Mouse (Mus musculus) liver, embryonic 11.5 days (tissue): ENCODE results near the gene Foxn3. TPM values are rescaled to one million over a fixed set of nuclear protein-coding genes. Genes with fewer than 3 reads are reported as not detected.
A peak's percentile ranks its signal among the peaks of the same experiment; 100 is the strongest.

Experiments used
- ATAC-seq: fragments of 200-750 bp; cut with Nextera tagmentation; replicated peaks from 2 replicates; pipeline ENCODE4 v1.8.0; 2017; ENCODE audit warnings: moderate number of reproducible peaks, mild to moderate bottlenecking, moderate TSS enrichment, moderate library complexity; ENCODE audit not compliant: low FRiP score
- DNase-seq: peaks from one replicate; pipeline ENCODE4 v3.0.0-alpha.2; 2017; ENCODE audit warnings: low spot score
- H3K27ac ChIP-seq: fragments of 300-500 bp; sonication (generic); 2 replicates; pipeline ENCODE4 v1.5.1; 2014; ENCODE audit warnings: mild to moderate bottlenecking, low read depth, low read length, control low read depth
- H3K27me3 ChIP-seq: fragments of 300-500 bp; sonication (generic); replicated peaks from 2 replicates; pipeline ENCODE4 v1.6.1; 2014; ENCODE audit warnings: low read length, mixed read lengths; ENCODE audit not compliant: control insufficient read depth, insufficient read depth
- H3K36me3 ChIP-seq: fragments of 300-500 bp; sonication (generic); 2 replicates; pipeline ENCODE4 v1.6.1; 2014; ENCODE audit warnings: mild to moderate bottlenecking, low read length, moderate library complexity, mixed read lengths; ENCODE audit not compliant: control insufficient read depth, insufficient read depth
- H3K4me1 ChIP-seq: fragments of 300-500 bp; sonication (generic); replicated peaks from 2 replicates; pipeline ENCODE4 v1.6.1; 2014; ENCODE audit warnings: low read length, mixed read lengths; ENCODE audit not compliant: control insufficient read depth, insufficient read depth
- H3K4me2 ChIP-seq: fragments of 300-500 bp; sonication (generic); 2 replicates; pipeline ENCODE4 v1.6.1; 2014; ENCODE audit warnings: mild to moderate bottlenecking, control low read depth, moderate library complexity
- H3K4me3 ChIP-seq: fragments of 300-500 bp; sonication (generic); 2 replicates; pipeline ENCODE4 v1.5.1; 2014; ENCODE audit warnings: low read depth, low read length, control low read depth
- H3K9ac ChIP-seq: fragments of 300-500 bp; sonication (generic); 2 replicates; pipeline ENCODE4 v1.6.1; 2014; ENCODE audit warnings: low read depth, low read length, control low read depth
- H3K9me3 ChIP-seq: fragments of 300-500 bp; sonication (generic); 2 replicates; pipeline ENCODE4 v1.6.1; 2016; ENCODE audit warnings: low read length, inconsistent platforms, mixed read lengths; ENCODE audit not compliant: control insufficient read depth
- WGBS: fragments of 180-500 bp; shearing (Covaris S2); extraction: QIAGEN DNeasy Blood & Tissue Kit; methylation state at CpG from one replicate; pipeline ENCODE4 v1.1.7; 2014; 5-methylcytosine and 5-hydroxymethylcytosine counted together
- polyA plus RNA-seq: library from polyadenylated mRNA; unstranded; fragments of >200 nt; fragmentation: Nextera tagmentation; extraction: Ambion mirVana; gene quantifications from 2 replicates; pipeline ENCODE4 v1.2.1, GENCODE M21; 2014

Foxn3 gene
- polyA plus RNA-seq, 1 experiment from 2014 or later = 52.7 TPM

- H3K27me3 ChIP-seq = no peaks in the 10 kb centered on the region
- no peaks in the 10 kb centered on the region for H3K9me3 ChIP-seq
- ATAC-seq = no peak
- no peak overlapping the region for H3K4me3 ChIP-seq
- H3K27ac ChIP-seq = no peak overlapping the region
- WGBS = 55% methylated on average over 12 of the region's 12 CpGs
- no peak for DNase-seq
- H3K9ac ChIP-seq = no peak overlapping the region
- no peak overlapping the region for H3K4me2 ChIP-seq
- H3K36me3 ChIP-seq = no peaks in the 10 kb centered on the region
- peaks cover 15% of the 10 kb centered on the region for H3K4me1 ChIP-seq
Measured at GRCm38 (mm10) chr12:99336349-99337170, 226.8 kb downstream of the Foxn3 start.

DNA sequence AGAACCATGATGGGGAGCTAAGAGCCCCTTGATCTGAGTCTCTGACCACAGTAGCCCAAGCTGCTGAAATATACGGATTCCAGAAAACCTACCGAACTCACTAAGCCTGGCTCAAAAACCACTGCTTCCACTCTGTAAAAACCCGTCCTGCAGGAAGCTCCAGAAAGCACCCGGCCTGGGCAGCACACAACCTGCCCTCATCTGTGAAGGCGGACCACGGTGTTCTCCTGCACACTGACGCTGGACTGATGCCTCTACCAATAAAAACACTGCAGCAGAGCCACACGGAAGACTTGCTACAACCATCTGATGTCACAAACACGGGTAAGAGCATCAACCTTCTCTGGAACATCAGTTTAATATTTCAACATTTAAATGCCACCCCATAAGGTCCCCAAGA is 227.8 kb downstream of the Foxn3 start:
- Histone ChIP-seq H3K36me3 (no peaks in the 10 kb centered on the region), H3K9ac (no peak overlapping the region), H3K4me3 (no peak overlapping the region), H3K27me3 (no peaks in the 10 kb centered on the region), H3K27ac (no peak overlapping the region), H3K9me3 (no peaks in the 10 kb centered on the region), H3K4me2 (no peak overlapping the region), H3K4me1 (peaks cover 24% of the 10 kb centered on the region)
- 84% methylated on average over 9 of the region's 9 CpGs for WGBS
- ATAC-seq (no peak), DNase-seq (no peak)

- Histone ChIP-seq H3K4me1 (peaks cover 31% of the 10 kb centered on the region), H3K4me3 (no peak overlapping the region), H3K9me3 (no peaks in the 10 kb centered on the region), H3K27me3 (no peaks in the 10 kb centered on the region), H3K4me2 (no peak overlapping the region), H3K36me3 (no peaks in the 10 kb centered on the region), H3K9ac (no peak overlapping the region), H3K27ac (no peak overlapping the region)
- ATAC-seq = no peak
- 85% methylated on average over 9 of the region's 9 CpGs for WGBS
- DNase-seq = no peak
Measured at GRCm38 (mm10) chr12:99334026-99334425, 229.4 kb downstream of the Foxn3 start.

DNA sequence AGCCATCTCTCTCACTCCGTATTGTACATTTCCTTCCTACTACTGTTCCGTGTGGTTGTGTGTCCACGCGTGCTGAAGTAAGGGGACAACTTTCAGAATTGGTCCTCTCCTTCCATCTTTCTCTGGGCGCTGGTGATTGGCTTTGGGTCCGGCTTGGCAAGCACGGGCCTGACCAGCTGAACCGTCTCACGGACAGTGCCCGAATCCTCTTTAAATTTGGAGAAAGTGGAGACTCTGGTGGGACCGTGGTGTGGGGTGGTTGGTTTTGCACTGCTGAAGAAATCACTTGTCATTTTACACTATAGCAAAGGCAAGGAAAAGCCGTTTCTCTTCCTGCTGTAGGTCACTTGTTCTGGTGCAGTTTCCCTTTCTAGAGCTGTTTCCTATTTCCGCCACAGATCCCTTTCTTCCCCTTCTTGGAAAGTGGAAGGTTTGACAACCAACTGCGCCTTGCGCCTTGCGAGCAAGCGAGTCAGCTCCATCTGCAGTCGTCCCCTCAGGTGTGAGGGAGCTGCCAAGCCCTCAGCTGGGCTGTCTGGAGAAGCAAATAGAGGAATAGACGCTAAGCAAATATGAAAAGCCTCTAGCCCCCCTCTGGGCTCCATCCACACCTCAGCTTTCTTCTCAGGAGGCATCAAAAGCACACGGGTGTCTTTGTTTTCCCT is 229.9 kb downstream of the Foxn3 start:
- Histone ChIP-seq H3K36me3 (no peaks in the 10 kb centered on the region), H3K9me3 (no peaks in the 10 kb centered on the region), H3K4me1 (peaks cover 37% of the 10 kb centered on the region), H3K4me3 (no peak overlapping the region), H3K27ac (no peak overlapping the region), H3K9ac (no peak overlapping the region), H3K4me2 (no peak overlapping the region), H3K27me3 (no peaks in the 10 kb centered on the region)
- ATAC-seq (no peak), DNase-seq (no peak)
- 76% methylated on average over 20 of the region's 20 CpGs for WGBS

DNA sequence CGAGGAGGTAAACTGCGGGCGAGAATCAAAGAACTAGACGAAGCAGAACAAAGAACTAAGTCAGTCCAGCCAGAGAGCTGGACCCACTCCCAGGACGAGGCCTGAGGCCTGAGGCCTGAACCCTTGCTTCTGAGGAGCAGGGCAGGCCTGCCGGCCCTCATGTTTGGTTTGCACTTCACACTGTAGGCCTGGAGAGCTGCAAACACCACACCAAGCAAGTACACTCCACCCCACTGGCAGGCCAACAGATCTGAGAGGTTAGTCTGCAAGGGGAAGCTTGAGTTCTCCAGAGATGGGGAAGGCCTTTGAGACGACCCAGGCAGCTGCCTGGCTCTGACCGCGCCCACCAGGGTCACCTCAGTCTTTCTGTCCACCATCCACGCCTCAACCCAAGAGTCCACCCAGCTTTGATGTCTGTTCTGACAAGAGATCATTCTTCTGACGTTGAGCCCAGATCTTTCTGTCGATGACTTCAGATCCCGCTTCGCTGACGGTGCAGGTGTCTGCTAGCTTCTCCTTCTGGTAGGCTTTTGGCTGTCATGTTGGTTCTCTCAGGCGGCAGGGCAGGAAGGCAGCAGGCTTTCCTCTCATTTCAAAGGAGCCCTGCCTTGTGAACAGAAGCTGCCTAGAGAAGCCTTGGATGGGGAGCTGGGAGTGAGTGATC is 231.1 kb downstream of the Foxn3 start:
- peak overlapping the region; percentile 53 for H3K27ac ChIP-seq
- 71% methylated on average over 16 of the region's 16 CpGs for WGBS
- ATAC-seq (0 out of 2 replicates have a peak, but pooled peaks have one; percentile 13), DNase-seq (no peak)
- H3K4me1 ChIP-seq = peaks cover 39% of the 10 kb centered on the region
- H3K4me3 ChIP-seq = no peak overlapping the region
- no peaks in the 10 kb centered on the region for H3K27me3 ChIP-seq
- H3K9me3 ChIP-seq = no peaks in the 10 kb centered on the region
- H3K36me3 ChIP-seq = no peaks in the 10 kb centered on the region
- no peak overlapping the region for H3K4me2 ChIP-seq
- H3K9ac ChIP-seq = 0 out of 2 replicates have a peak overlapping the region, but pooled peaks have one; percentile 10

DNA sequence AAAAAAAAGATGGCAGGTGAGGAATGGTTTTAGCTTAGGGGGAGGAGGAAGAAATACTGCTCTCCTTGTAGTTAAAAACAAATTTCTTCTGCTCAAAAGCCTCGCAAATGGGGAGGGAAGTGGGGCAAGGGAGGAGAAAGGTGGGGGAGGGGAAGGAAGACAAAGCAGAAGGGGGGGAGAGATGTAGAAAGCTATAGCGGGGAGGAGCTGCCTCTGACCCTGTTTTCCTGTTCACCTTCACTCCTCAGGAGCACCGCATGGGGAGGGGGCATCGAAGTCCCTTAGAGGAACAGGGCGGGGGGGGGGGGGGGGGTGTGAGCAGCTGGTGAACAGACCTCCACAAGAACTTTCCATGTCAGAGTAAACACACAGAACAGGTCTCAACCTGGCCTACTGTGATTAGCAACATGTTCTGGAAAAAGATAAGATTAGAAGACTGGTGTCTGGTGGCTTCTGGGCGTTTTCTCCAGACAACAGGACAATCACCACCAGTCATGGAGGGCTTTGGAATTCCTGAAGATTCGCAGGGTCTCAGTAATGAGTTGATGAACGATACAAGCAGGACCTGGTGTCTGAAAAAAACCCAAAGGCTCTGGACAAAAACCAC is 231.9 kb downstream of the Foxn3 start:
- Histone ChIP-seq H3K27me3 (no peaks in the 10 kb centered on the region), H3K9me3 (no peaks in the 10 kb centered on the region), H3K9ac (no peak overlapping the region), H3K4me1 (peaks cover 37% of the 10 kb centered on the region), H3K4me3 (no peak overlapping the region), H3K4me2 (peak overlapping the region; percentile 24; the same call in 1 of the 2 replicates), H3K27ac (no peak overlapping the region; the same call in 1 of the 2 replicates), H3K36me3 (no peaks in the 10 kb centered on the region)
- DNase-seq (no peak), ATAC-seq (peak; percentile 89)
- WGBS = 11% methylated on average over 7 of the region's 8 CpGs

DNA sequence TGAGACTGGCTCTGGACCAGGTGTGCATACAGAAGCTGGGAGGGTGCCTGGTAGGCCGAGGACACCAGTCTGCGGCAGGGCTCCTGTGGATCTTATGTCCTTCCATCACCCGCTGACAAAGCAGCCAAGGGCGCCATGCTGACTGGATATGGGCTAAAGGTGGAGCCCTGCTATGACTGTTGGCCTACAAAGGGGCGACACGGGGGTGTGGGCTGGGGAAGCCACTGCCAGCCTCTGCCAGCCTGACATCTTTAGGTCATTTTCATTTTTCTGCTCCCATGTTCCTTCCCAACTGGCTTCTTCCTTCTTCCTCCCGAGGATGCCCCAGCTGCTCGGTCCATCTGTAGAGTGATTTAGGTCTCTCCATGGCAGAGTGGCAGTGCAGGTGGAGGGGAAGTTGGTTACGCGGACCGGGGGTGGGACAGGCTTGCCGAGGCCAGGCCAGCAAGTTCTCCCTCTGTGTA is 232.5 kb downstream of the Foxn3 start:
- peaks cover 37% of the 10 kb centered on the region for H3K4me1 ChIP-seq
- H3K27me3 ChIP-seq = no peaks in the 10 kb centered on the region
- H3K4me3 ChIP-seq = no peak overlapping the region
- no peak overlapping the region for H3K4me2 ChIP-seq
- H3K9me3 ChIP-seq = no peaks in the 10 kb centered on the region
- DNase-seq = no peak
- no peaks in the 10 kb centered on the region for H3K36me3 ChIP-seq
- ATAC-seq = no peak
- 74% methylated on average over 12 of the region's 12 CpGs for WGBS
- no peak overlapping the region for H3K27ac ChIP-seq
- H3K9ac ChIP-seq = no peak overlapping the region
